Mouse (Mus musculus): ENCODE measurements around the gene Olfr1449. TPM values are rescaled to one million over a fixed set of nuclear protein-coding genes. Genes with fewer than 3 reads are reported as not detected.

The Olfr1449 gene
- not detected in 2 replicates for polyA plus RNA-seq (2015; fragmentation: Nextera tagmentation; extraction: Ambion mirVana)

GRCm38 (mm10) chr19:12930540-12930939 is at the start of gene Olfr1449:
Olfr1449 (plus strand) TSS chr19:12930840.

DNA sequence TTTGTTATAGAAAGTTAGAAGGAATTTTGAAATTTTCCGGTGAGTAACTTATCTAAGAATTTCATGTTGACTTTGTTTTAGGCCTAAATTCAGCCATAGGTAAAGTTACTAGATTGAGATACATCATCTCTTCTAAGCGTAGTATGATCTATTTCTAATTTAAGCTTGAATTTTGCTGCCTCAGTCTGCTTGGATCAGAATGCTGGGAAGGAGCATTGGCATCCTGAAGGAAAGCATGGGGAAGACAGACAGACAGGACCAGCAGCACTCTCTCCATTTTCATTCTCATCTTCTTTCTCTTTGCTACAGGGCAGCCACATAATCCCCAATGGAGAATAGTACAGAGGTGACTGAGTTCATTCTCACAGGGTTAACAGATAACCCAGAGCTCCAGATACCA is 47.1 kb upstream of the Olfr1449 start, which contains the start of gene Olfr1445:
Olfr1445 (plus strand) TSS at position 301 of the 400 bp plus-strand sequence.

DNA sequence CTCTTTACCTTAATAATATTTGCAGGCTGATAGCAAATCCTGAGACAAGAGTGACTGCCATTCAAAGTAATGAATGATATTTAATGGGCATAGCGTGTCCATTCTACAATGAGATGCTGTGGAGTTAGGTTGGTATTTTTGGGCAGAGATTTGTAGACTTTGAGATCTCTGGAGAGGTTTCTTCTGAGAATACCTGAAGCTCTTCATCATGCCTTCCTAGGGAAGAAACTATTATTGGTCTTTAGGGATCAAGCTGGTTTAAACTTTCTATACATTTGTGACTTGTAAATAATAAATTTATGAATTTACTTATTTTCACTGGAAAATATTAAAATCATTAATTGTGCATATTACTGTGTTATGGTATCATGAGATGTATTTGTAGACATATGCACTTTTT is 37.2 kb upstream of the Olfr1449 start, which contains the start of gene Olfr1446:
Olfr1446 (minus strand) TSS at position 101 of the 400 bp plus-strand sequence.

GRCm38 (mm10) chr19:12903643-12904042 is 27.0 kb upstream of the Olfr1449 start, which contains the start of gene Olfr1447:
Olfr1447 (minus strand) TSS chr19:12903743.

GRCm38 (mm10) chr19:12924319-12924718 is 6.3 kb upstream of the Olfr1449 start, which contains the start of gene Olfr1448:
Olfr1448 (minus strand) TSS chr19:12924419.

DNA sequence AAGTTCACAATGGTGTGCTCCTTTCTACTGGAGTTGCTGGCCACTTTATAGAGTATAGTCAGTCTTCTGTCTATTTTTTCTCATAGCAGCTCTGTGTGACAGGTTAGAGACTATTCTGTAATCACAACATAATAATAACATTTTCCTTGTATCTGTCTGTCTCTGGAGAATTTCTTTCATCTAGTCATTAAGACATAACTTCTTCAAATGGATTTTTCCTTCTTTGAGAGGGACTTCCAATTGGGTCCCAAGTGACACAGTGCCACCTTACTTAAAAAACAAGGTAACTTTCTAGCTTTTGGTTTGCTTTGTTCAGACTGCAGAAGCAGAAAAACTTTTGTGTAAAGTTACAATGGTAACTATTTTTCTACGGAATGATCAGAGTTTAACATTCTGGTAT is 19.3 kb downstream of the Olfr1449 start, which contains the start of gene Olfr1450:
Olfr1450 (plus strand) TSS at position 301 of the 400 bp plus-strand sequence.

Other genes starting within 250 kb of the Olfr1449 start
- not detected in 2 replicates for gene Keg1, start 235.1 kb upstream of the Olfr1449 start, polyA plus RNA-seq (2015; fragmentation: Nextera tagmentation; extraction: Ambion mirVana)
- gene Cntf, start 165.2 kb upstream of the Olfr1449 start, polyA plus RNA-seq (2015; fragmentation: Nextera tagmentation; extraction: Ambion mirVana): 0.70 and 1.2 TPM in 2 replicates
- 8.7 and 10.9 TPM in 2 replicates for gene Zfp91, start 134.7 kb upstream of the Olfr1449 start, polyA plus RNA-seq (2015; fragmentation: Nextera tagmentation; extraction: Ambion mirVana)
- 1.9 and 4.2 TPM in 2 replicates for gene Lpxn, start 134.6 kb upstream of the Olfr1449 start, polyA plus RNA-seq (2015; fragmentation: Nextera tagmentation; extraction: Ambion mirVana)
- not detected in 2 replicates for gene Gm5244, start 84.2 kb upstream of the Olfr1449 start, polyA plus RNA-seq (2015; fragmentation: Nextera tagmentation; extraction: Ambion mirVana)
- not detected in 2 replicates for gene Olfr1444, start 73.6 kb upstream of the Olfr1449 start, polyA plus RNA-seq (2015; fragmentation: Nextera tagmentation; extraction: Ambion mirVana)
- gene Olfr1445, start 47.0 kb upstream of the Olfr1449 start, polyA plus RNA-seq (2015; fragmentation: Nextera tagmentation; extraction: Ambion mirVana): not detected in 2 replicates
- not detected in 2 replicates for gene Olfr1446, start 37.3 kb upstream of the Olfr1449 start, polyA plus RNA-seq (2015; fragmentation: Nextera tagmentation; extraction: Ambion mirVana)
- not detected in 2 replicates for gene Olfr1447, start 27.1 kb upstream of the Olfr1449 start, polyA plus RNA-seq (2015; fragmentation: Nextera tagmentation; extraction: Ambion mirVana)
- gene Olfr1448, start 6.4 kb upstream of the Olfr1449 start, polyA plus RNA-seq (2015; fragmentation: Nextera tagmentation; extraction: Ambion mirVana): not detected in 2 replicates
- not detected in 2 replicates for gene Olfr1450, start 19.4 kb downstream of the Olfr1449 start, polyA plus RNA-seq (2015; fragmentation: Nextera tagmentation; extraction: Ambion mirVana)
- not detected in 2 replicates for gene Olfr1451, start 64.2 kb downstream of the Olfr1449 start, polyA plus RNA-seq (2015; fragmentation: Nextera tagmentation; extraction: Ambion mirVana)
- not detected in 2 replicates for gene Olfr1453, start 97.5 kb downstream of the Olfr1449 start, polyA plus RNA-seq (2015; fragmentation: Nextera tagmentation; extraction: Ambion mirVana)
- gene Olfr1454, start 129.8 kb downstream of the Olfr1449 start, polyA plus RNA-seq (2015; fragmentation: Nextera tagmentation; extraction: Ambion mirVana): not detected in 2 replicates
- gene Olfr1457, start 167.1 kb downstream of the Olfr1449 start, polyA plus RNA-seq (2015; fragmentation: Nextera tagmentation; extraction: Ambion mirVana): not detected in 2 replicates
- not detected in 2 replicates for gene Olfr1458, start 175.9 kb downstream of the Olfr1449 start, polyA plus RNA-seq (2015; fragmentation: Nextera tagmentation; extraction: Ambion mirVana)
- not detected in 2 replicates for gene Olfr1459, start 218.7 kb downstream of the Olfr1449 start, polyA plus RNA-seq (2015; fragmentation: Nextera tagmentation; extraction: Ambion mirVana)
- not detected in 2 replicates for gene Olfr1461, start 232.2 kb downstream of the Olfr1449 start, polyA plus RNA-seq (2015; fragmentation: Nextera tagmentation; extraction: Ambion mirVana)